9 mouse cellular contexts compared by ENCODE assay signal in the genomic region with DNA sequence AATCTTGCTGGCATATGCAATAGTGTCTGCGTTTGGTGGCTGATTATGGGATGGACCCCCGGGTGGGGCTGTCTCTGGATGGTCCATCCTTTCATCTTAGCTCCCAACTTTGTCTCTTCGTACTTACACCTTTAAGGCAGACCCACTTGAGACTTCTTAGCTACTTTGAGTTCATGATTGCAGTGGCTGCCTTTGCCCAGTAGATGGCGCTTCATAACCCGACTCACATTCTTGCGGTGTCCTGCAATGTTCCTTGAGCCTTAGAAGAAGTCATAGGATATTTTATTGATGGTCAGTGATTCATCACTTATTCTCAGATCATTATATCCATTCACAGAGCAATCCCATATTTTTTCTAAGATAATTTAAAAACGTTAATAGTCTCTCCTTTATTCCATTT. TPM values are rescaled to one million over a fixed set of nuclear protein-coding genes. Genes with fewer than 3 reads are reported as not detected.
A peak's percentile ranks its signal among the peaks of the same experiment; 100 is the strongest.
DNase-seq lines count a peak whose midpoint lies in the region; ATAC-seq and TF ChIP-seq lines count a peak whose summit lies in the region.
"Had no signal": no experiment of that assay in that cellular context is flagged by ENCODE, and none has a peak within 500 bp of the region (broad histone marks: within the 10 kb centered on the region; RNA-seq: fewer than 3 reads in every experiment).

No protein-coding gene starts in this region.

- WGBS in heart, adult 2 months, result 6% methylated on average over 7 of the region's 7 CpGs
- WGBS in heart, embryonic 11.5 days (ENCODE audit: insufficient replicate concordance), result 10% methylated on average over 7 of the region's 7 CpGs

- no peak for ATAC-seq in heart, embryonic 11.5 days (replicated peaks; ENCODE audit: insufficient number of reproducible peaks, low FRiP score, low TSS enrichment)
- peak; percentile 95 for ATAC-seq in megakaryocyte progenitor cell, adult 5-6 weeks (replicated peaks; ENCODE audit: poor library complexity)

- in situ Hi-C loops in CH12.LX (cut with MboI; ENCODE audit: low pct_ligation_motif_present, low pct_unique_long_range_greater_than_20kb, low sequenced_read_pairs), result no loop called here

- H3K4me3 ChIP-seq in heart, adult 2 months, result no peak overlapping the region
- no peak overlapping the region for H3K4me3 ChIP-seq in heart, embryonic 11.5 days (ENCODE audit: low read depth, low read length)
- H3K4me3 ChIP-seq in CH12.LX (replicated peaks in 1 of 3; ENCODE audit: low read depth in 2 of 3, low read length in 2 of 3, poor library complexity in 1 of 3), result no peak overlapping the region

- no peak; the same call in 1 of the 2 replicates for TF ChIP-seq RAD21 in CH12.LX (IDR thresholded peaks at IDR 0.05; ENCODE audit: low read depth, low read length)

- H3K4me1 ChIP-seq in heart, adult 2 months (ENCODE audit: control insufficient read depth, insufficient read depth, low read length), result no peaks in the 10 kb centered on the region
- no peaks in the 10 kb centered on the region for H3K4me1 ChIP-seq in heart, embryonic 11.5 days (ENCODE audit: control insufficient read depth, insufficient read depth, low read length)
- no peaks in the 10 kb centered on the region for H3K4me1 ChIP-seq in CH12.LX (ENCODE audit: control insufficient read depth in 1 of 2, insufficient read depth in 2 of 2)

- H3K9ac ChIP-seq in heart, adult 2 months (ENCODE audit: low read depth, low read length), result no peak overlapping the region
- H3K9ac ChIP-seq in heart, embryonic 11.5 days (ENCODE audit: low read depth, low read length), result no peak overlapping the region
- no peak overlapping the region for H3K9ac ChIP-seq in CH12.LX (ENCODE audit: insufficient read depth, low read depth)

- TF ChIP-seq POLR2A in heart, adult 2 months (IDR thresholded peaks at IDR 0.05; ENCODE audit: insufficient read depth, low read depth, low read length), result no peak
- TF ChIP-seq POLR2A in CH12.LX (IDR thresholded peaks at IDR 0.05; ENCODE audit: low read depth, low read length), result no peak
- TF ChIP-seq POLR2A in brain, embryonic 14.5 days (IDR thresholded peaks at IDR 0.05; ENCODE audit: borderline replicate concordance, extremely low read depth, insufficient read depth, insufficient read length, poor library complexity, severe bottlenecking), result no peak

- H3K27me3 ChIP-seq in heart, adult 2 months (ENCODE audit: control insufficient read depth, insufficient read depth, low read length), result no peaks in the 10 kb centered on the region
- no peaks in the 10 kb centered on the region for H3K27me3 ChIP-seq in heart, embryonic 11.5 days (ENCODE audit: control insufficient read depth, insufficient read depth, low read length)
- H3K27me3 ChIP-seq in CH12.LX (replicated peaks), result no peaks in the 10 kb centered on the region

- TF ChIP-seq EP300 in heart, adult 2 months (IDR thresholded peaks at IDR 0.05; ENCODE audit: insufficient read depth, low read depth, low read length), result no peak
- no peak for TF ChIP-seq EP300 in CH12.LX (IDR thresholded peaks at IDR 0.05; ENCODE audit: low read length)

- no peak overlapping the region for H3K27ac ChIP-seq in heart, adult 2 months
- H3K27ac ChIP-seq in heart, embryonic 11.5 days (ENCODE audit: low read depth, low read length), result no peak overlapping the region
- H3K27ac ChIP-seq in CH12.LX (ENCODE audit: insufficient read depth, low read depth), result no peak overlapping the region

- H3K9me3 ChIP-seq in heart, embryonic 11.5 days (replicated peaks; ENCODE audit: control insufficient read depth, low read length), result no peaks in the 10 kb centered on the region
- H3K9me3 ChIP-seq in CH12.LX (replicated peaks; ENCODE audit: low read length), result peaks cover 6% of the 10 kb centered on the region

- dilution Hi-C loops in CH12.LX (cut with MboI; ENCODE audit: extremely low pct_ligation_motif_present, extremely low pct_unique_long_range_greater_than_20kb, low sequenced_read_pairs), result no loop called here

- H3K36me3 ChIP-seq in heart, adult 2 months (ENCODE audit: control insufficient read depth, insufficient read depth, low read length), result no peaks in the 10 kb centered on the region
- H3K36me3 ChIP-seq in heart, embryonic 11.5 days (ENCODE audit: control insufficient read depth, insufficient read depth, low read length), result no peaks in the 10 kb centered on the region
- H3K36me3 ChIP-seq in CH12.LX (replicated peaks in 1 of 2; ENCODE audit: control insufficient read depth in 1 of 2, insufficient read depth in 1 of 2, low read length in 1 of 2), result no peaks in the 10 kb centered on the region

- no peak for DNase-seq in heart, adult 2 months
- no peak for DNase-seq in CH12.LX (ENCODE audit: extremely low read depth)
- DNase-seq in brain, embryonic 14.5 days (ENCODE audit: low read depth), result peak; percentile 79
- DNase-seq in frontal cortex, postnatal 10 days (ENCODE audit: low spot score in 2 of 2), result peak; percentile 3 to 11
- DNase-seq in kidney, postnatal 10 days, result peak; percentile 57
- DNase-seq in testis, postnatal 14 days (ENCODE audit: low spot score), result peak; percentile 12

- no peak overlapping the region for H3K4me2 ChIP-seq in heart, embryonic 11.5 days
- H3K4me2 ChIP-seq in CH12.LX (ENCODE audit: insufficient read depth, low read depth, poor library complexity, severe bottlenecking), result no peak overlapping the region

- intact Hi-C loops in heart, adult 2 months (cut with DNase I), result loop anchor here (2.0 to 5.0 kb wide), 2 partner anchors 386 to 425 kb away; no protein-coding TSS in a partner anchor

- TF ChIP-seq CTCF in heart, adult 2 months (IDR thresholded peaks at IDR 0.05), result peak; percentile 91
- TF ChIP-seq CTCF in CH12.LX (conservative IDR thresholded peaks at IDR 0.05 in 1 of 2, IDR thresholded peaks at IDR 0.05 in 1 of 2; ENCODE audit: low read depth in 2 of 2, low read length in 2 of 2), result peak in 1 of 2 experiments; percentile 49; a peak in 2 of 4 replicates
- peak; percentile 80 for TF ChIP-seq CTCF in brain, embryonic 14.5 days (IDR thresholded peaks at IDR 0.05; ENCODE audit: borderline replicate concordance, extremely low read depth, insufficient read depth, insufficient read length)

- H3K79me2 ChIP-seq in heart, adult 2 months (replicated peaks; ENCODE audit: control insufficient read depth, insufficient read depth, low read length), result no peaks in the 10 kb centered on the region
- H3K79me2 ChIP-seq in CH12.LX (replicated peaks; ENCODE audit: control insufficient read depth, extremely low read depth, insufficient read depth, poor library complexity, severe bottlenecking), result no peaks in the 10 kb centered on the region

TF ChIP-seq in CH12.LX, 34 proteins besides CTCF, POLR2A, EP300 and RAD21:
- TF ChIP-seq HCFC1 (IDR thresholded peaks at IDR 0.05; ENCODE audit: low read depth, low read length), result no peak
- TF ChIP-seq SMC3 (IDR thresholded peaks at IDR 0.05; ENCODE audit: low read depth, low read length), result peak; percentile 33; the same call in 1 of the 2 replicates
TF ChIP-seq in CH12.LX: peak in this region for 1.

RNA-seq across cellular contexts. Expression of a gene that starts 38.5 kb away (rescaled TPM):
- 1 to 10 TPM in 1 of 2 experiments, under 1 TPM in 1; 0.66 to 1.0 TPM for total RNA-seq in heart, adult 2 months (2021)
- polyA plus RNA-seq in heart, adult 2 months (2012; rRNA removed), result 0.41 and 0.97 TPM in 2 replicates
- 4.2 and 5.5 TPM in 2 replicates for polyA plus RNA-seq in heart, embryonic 11.5 days (2014; fragmentation: Nextera tagmentation; extraction: Ambion mirVana)
- 0.13 and 0.21 TPM in 2 replicates for total RNA-seq in CH12.LX (2012; rRNA removed)
- total RNA-seq in CH12.LX (2014; rRNA removed), result not detected in 2 replicates
- not detected in 2 replicates for polyA plus RNA-seq in CH12.LX (2012; ENCODE audit: insufficient read length, low read depth)
- 9.1 and 10.2 TPM in 2 replicates for polyA plus RNA-seq in brain, embryonic 14.5 days (2012; rRNA removed)
- total RNA-seq in megakaryocyte progenitor cell, adult 5-6 weeks (2015), result not detected in 2 replicates
- total RNA-seq in megakaryocyte progenitor cell, adult 5-6 weeks (2017), result not detected in 2 replicates
- polyA plus RNA-seq: liver, embryonic 16.5 days had no signal

Comparison
In these comparisons a context has a peak if more than half of its experiments do, and no peak if none do; other contexts are left out.
1. DNase-seq: peak in brain, embryonic 14.5 days (single experiment), frontal cortex, postnatal 10 days (2 of 2), kidney, postnatal 10 days (single experiment) and testis, postnatal 14 days (single experiment); none in heart, adult 2 months (0 of 2) and CH12.LX (single experiment).